Mouse (Mus musculus): Measurements from ENCODE around the gene Ccng1.
A peak's percentile ranks its signal among the peaks of the same experiment; 100 is the strongest.

The Ccng1 gene

DNA sequence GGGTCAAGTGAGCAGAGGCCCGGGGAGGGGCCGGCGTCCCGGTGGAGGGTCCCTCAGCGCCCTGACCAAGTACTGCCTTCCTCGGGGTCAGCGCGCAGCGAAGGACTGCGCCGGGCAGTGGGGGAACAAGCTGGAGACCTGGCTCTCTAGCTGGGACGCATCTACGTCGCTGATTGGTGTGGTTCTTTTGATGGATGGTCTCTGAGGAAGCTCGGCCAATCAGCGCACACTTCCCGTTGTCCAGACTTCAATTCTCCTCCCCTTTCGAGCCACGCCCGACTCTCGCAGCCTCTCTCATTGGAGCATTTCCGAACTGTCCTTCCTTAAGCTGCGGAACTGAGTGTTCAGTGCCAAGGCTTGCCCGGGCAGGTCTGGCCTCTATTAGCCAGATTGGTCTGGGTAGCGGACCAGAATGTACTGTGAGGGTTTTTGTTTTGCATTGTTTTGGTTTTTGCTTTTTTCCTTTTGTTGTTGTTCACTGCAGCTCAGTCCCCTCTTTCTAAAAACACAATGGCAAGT, at the start of gene Ccng1:
Ccng1 (minus strand) TSS at position 203 of the 519 bp plus-strand sequence.
- peak; percentile 95 for DNase-seq (ENCODE audit: low read depth, low spot score)

DNA sequence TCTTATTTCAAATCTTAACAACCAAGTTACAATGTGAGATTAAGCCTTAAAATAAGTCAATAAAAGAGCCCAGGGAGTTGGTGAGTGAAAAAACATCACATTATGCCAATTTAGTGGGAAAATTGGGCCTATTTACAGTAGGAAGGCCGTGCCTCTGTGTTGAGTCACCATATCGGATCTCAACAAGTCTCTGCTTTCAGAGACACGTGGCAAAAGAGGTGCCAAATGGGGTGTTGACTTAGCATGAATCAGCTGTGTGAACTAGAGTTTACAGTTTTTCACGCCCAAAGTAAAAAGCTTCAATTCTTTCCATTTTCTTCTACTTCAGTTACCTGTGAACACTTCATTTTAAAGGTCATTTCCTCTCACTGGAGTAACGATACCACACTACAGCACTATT, 35.2 kb upstream of the Ccng1 start:
- DNase-seq (ENCODE audit: low read depth, low spot score): no peak

DNA sequence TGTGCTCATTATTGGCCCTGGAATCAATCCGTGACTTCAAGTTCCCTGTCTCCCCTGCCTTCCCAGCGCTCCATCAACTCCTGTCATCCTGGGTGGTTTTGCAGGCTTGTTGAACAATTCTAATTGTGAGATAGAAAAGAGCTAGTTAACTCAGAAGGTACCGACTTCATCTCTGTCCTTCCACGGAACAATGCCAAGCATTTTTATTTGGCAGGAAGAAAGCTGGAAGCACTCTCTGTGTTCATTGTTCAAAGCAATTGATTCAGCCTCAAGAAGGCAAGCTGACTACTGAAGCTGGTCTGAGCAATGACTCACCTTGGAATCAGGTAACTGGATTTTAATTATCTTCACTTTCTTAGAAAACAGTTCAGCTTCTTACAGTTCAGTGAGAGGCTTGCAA, 34.6 kb upstream of the Ccng1 start:
- DNase-seq (ENCODE audit: low read depth, low spot score): no peak

DNA sequence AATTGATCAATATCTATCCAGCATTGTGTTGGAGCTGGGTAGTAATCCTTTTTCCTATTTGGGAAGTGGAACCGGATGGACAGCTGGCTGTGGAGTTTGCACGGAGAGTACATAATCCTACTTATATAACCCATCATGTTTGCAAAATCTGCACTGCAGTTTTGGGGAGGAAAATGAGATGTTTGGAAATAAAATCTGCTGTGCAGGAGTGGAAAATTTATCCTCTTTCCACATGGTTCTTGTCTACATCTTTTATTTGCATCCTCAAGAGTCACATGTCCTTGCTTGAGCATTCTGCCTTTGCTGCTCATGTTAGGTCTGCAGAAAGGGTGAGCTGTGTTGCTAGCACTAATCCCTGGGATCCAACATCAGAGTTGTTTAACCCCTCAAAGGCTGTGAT, 31.8 kb upstream of the Ccng1 start:
- no peak for DNase-seq (ENCODE audit: low read depth, low spot score)

DNA sequence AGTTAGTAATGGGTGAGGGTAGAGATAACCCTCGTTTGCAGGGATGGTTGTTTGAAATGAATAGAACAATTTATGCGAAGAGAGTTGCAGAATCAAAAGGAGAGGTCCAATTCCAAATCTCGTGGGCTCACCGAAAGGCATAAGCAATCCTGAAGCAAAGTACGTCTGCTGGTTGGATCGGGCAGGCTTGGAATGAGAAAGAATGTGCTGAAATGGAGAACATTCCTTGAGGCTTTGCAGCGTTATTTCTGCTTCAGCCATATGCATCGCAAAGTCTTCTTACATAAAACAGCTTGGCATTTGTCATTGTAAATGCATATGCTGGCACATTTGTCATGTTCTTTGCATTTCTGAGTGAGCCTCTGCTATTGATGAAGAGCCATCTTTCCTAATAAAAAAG, 29.2 kb upstream of the Ccng1 start:
- DNase-seq (ENCODE audit: low read depth, low spot score): no peak

DNA sequence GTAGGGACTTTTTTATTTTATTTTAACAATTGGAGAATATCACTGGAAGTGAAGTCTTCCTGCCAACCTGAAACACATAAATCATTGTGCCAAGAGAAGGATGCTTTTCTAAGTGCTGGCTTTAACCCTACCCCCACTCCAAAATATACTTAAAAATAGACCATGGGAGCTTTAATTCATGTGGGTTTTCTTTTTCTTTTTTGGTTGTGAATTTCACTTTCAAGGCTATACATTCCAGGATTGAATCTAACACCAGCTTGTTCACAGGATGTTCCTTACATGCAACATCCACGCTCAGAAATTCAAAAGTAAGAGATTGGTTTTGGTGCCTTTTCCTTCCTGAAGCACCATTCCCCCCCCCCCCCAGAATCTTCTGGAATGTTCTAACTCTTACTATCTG, 28.2 kb upstream of the Ccng1 start:
- no peak for DNase-seq (ENCODE audit: low read depth, low spot score)

DNA sequence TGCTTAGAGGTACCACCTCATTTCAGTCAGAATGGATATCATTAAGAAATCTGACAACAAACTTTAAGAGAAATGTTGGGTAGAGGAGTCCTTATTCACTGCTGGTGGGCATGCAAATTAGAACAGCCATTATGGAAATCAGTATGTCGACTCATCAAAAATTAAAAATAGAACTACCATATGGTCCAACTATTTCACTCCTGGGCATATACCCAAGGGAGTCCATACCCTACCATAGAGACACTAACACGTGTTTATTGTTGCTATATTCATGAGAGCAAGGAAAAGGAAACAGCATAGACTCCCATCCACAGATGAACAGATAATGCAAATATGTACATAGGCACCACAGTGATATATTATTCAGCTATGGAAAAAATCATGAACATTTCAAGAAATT, 26.7 kb upstream of the Ccng1 start:
- DNase-seq (ENCODE audit: low read depth, low spot score): no peak

DNA sequence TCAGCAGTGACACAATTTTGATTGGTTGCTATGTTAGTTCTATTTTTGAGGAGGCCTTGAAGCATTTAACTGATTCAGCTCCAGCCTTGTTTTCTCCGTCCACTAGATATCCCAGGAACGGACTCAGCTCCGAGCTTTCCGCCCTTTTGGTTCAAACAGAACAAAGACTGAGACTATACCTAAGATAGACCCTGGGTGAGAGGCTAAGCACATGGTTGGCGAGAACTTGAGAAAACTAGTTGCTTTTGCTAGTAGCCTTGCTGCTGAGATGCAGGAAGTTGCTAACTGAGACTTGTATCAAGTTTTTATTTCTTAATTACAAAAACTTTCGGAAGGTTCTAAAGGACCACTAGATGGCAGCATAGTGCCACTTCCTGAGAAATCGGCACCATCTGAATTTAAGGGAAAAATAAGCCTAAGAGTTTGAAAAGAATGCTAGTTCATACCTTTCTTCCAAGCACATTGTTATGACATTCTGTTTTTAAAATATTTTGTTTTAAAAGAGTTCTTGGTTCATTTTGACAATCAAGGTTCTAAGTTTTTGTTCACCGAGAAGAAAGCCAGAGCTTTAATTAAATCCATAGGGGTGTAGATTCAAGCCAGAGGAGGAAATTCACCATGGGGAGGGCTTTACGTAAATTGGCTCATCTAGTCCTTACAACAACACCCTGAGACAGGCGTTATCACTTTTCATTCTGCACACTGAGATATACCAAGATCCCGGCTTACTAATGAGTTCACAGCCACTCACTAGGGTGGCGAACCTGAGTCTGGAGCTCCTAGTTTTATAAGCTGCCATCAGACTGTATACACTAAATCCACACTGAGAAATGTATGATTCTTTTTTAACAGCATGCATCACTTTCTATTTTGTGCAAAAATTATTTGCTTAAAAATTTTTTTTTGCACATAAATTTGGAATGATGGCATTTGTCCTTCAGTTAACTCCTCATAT, 20.5 kb upstream of the Ccng1 start:
- DNase-seq (ENCODE audit: low read depth, low spot score): peak; percentile 62

DNA sequence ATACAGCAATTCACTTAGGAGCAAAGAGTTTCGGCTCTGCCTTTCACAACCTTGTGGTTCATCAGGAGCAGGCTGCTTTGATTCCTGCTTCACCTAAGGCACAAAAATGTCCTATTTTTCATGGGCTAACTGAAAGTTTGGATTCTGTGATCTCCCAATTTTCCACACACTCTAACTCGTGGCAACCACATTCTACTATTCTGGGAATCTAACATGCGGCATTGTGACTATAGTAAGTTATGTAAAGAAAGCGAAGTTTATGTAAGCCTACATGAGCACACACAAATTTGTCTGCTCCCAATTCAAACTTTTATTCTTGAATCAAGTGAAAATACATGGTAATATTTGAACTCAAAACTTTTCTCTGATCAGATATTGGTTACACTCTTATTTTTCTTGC, 9.6 kb upstream of the Ccng1 start:
- no peak for DNase-seq (ENCODE audit: low read depth, low spot score)

DNA sequence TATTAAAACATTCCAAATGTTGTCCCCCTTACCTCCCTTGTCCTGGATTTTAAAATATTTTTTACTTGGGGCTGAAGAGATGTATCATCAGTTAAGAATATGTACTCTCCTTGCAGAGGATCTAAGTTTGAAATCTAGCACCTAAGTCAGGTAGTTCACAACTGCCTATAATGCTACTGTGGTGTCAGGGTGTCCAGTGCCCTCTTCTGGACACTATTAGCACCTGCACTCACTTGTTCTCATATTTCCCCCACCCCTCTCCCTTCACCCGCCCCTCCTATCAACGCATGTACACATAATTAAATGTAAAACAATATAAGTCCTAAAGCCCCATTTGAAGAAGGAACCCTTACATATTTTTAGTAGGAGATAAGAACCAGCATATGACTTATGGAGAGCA, 8.3 kb upstream of the Ccng1 start:
- DNase-seq (ENCODE audit: low read depth, low spot score): peak; percentile 20

DNA sequence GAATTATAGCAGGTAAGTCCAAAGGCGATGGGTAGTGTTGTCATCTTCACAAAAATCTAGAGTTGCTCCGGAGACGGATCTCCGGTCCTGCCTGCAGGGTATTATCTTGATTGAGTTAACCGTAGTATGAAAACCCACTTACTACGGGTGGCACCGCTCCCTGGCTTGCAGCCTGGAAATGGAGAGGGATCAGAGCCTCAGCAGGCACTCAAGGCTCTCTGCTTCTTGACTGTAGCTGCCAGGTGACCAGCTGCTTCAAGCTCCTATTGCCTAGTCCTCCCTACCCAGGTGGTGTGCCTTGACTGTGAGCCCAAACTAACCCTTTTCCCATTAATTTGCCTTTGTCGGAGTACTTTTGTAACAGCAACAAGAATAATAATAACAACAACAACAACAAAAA, 4.8 kb upstream of the Ccng1 start:
- DNase-seq (ENCODE audit: low read depth, low spot score): no peak

DNA sequence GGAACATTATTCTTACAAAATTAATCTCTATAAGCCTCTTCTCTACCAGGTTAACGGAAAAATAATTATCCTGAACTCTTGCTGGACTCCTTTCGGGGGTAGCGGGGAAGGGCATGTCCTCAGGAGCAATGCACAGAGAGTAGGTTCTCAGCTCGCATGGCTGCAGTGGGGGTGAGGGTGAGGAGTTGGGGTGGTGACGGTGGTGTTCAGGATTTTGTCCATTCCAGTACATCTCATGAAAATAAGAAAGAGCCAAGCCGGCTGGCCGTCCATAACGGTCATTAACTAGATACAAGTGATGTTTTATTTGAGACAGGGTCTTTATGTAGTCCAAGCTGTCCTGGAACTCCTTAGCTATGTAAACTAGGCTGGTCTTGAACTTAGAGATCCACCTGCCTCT, 857 bp upstream of the Ccng1 start:
- no peak for DNase-seq (ENCODE audit: low read depth, low spot score)

DNA sequence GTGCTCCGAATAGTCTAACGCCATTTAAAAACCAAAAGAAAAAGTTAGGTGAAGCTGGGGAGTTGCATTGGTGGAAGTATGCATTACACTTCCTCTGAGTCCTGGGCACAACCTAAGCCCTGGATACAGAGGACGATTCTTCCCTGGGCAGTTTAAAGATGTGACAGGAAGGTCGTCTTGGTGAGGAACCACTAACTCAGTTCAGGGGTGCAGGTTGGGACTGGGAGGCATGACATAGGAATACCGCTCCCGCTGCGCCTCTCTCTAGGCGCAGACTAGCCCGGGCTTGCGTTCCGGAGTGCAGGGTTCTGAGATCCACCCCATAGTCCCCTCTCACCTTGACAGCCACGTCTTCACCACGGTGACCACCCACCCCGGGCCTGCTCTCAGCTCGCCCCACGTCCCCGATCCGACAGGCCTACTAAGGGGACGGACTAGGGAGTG, 425 bp downstream of the Ccng1 start:
- peak; percentile 20 for DNase-seq (ENCODE audit: low read depth, low spot score)

DNA sequence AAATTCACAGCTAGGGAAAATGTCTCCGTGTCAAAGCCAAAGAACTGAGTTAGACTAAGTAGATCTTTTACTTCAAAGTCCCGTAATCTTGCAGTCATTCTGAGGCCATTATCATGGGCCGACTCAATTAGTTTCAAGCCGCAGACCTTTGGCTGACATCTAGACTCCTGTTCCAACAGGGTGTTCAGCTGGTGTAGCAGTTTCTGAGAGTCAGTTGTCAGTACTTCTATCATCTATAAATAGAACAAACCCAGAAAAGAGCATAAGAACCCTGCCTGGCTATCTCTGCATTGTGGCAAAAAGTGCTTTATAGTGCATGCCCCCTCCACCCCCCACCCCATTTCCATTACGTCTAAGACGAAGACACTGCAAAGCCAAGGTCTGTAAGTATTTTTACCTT, 1.3 kb downstream of the Ccng1 start:
- DNase-seq (ENCODE audit: low read depth, low spot score): no peak

DNA sequence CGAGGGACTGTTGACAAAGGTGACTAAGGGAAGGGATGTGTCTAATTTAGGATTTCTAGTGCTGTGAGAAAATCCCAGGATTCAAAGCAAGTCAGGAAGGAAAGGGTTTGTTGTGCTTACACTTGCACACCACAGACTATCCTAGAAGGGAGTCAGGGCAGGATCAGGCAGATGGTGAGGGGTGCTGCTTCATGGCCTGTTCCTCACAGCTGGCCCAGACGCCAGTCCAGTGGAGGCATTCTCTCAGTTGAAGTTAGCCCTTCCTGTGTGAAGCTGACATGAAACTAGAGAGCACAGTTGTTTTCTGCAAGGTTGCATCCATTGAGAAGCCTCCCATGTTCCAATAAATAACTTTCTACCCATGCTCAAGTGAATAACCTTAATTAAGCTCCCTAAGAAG, 7.4 kb downstream of the Ccng1 start:
- DNase-seq (ENCODE audit: low read depth, low spot score): no peak

DNA sequence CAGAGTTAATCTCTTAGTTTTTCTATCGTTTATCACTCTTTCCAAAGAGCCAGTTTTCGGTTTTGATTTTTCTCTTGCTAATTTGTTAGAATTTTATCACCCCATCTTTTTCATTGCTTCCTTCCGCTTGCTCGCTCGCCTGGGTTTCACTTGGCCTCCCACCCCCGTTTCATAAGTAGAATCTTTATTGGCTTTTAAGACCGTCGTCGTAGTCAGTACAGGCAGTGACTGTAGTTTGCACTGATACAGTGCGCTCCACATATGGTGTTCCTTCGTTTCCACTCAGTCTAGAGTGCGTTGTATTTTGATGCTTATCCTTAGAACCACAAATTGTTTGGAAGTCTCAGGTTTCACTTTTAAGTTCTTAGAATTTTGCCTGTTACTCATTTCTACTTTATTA, 8.8 kb downstream of the Ccng1 start:
- DNase-seq (ENCODE audit: low read depth, low spot score): no peak

DNA sequence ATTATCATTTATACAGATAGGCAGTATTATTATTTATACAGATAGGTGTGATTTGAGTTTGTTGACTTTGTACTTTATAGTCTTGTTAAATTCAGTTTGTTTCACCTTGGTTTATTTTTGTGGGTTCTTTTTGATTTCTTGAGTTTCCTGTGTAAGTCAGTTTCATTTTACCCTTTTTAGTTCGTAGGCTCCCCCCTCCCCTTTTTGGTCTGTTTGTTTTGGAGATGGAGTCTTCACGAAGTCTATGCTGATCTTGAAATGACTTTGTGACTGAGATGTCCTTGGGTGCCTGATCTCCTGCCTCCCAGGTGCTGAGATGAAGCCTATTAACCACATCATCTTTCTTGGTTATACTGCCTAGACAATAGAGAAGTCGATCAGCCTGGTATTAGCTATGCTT, 10.8 kb downstream of the Ccng1 start:
- no peak for DNase-seq (ENCODE audit: low read depth, low spot score)

DNA sequence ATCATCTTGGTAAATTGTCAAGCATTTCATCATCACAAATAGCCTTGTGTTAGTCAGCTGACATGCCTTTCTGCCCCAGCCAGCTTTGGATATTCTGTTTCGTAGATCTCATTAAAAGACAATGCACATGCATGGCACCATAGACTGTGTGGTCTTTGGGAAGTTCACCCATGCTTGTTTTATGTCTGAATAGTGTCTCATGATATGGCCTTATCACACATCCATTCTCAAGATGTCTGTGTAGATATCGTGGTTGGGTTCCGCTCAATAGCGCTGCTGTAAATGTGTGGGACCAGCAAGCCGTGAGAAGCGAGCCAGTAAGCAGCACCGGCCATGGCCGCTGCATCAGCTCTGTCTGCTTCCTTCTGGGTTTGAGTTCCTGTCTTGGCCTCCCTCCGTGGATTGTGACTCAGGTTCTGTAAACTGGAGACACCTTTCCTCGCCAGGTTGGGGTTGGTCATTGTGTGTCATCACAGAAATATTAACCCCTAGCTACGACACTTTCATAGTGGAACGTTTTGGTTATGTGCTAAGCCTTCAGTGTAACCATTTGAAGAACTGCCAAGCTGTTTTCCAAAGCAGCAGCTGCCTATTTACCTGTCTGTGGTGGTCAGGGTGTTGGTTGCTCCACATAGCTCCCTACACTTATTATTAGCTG, 13.4 kb downstream of the Ccng1 start:
- no peak for DNase-seq (ENCODE audit: low read depth, low spot score)

DNA sequence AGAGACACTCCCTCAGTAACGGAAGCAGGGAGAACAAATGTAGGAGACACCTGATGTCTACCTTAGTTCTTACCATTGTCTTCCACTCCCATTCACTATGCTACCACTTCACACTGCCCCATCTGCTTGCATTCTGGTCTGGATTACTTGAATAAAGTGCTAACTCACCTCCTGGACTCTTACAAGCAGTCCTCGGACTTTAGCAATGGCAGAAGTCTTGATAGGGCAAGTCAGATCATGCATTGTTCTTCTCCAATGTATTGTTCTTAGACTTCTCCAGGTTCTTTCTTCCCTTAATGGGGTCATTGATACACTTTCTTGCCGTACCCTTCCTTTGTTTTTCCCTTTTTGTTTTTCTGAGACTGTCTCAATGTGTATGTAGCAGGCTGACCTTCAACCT, 17.7 kb downstream of the Ccng1 start:
- no peak for DNase-seq (ENCODE audit: low read depth, low spot score)

DNA sequence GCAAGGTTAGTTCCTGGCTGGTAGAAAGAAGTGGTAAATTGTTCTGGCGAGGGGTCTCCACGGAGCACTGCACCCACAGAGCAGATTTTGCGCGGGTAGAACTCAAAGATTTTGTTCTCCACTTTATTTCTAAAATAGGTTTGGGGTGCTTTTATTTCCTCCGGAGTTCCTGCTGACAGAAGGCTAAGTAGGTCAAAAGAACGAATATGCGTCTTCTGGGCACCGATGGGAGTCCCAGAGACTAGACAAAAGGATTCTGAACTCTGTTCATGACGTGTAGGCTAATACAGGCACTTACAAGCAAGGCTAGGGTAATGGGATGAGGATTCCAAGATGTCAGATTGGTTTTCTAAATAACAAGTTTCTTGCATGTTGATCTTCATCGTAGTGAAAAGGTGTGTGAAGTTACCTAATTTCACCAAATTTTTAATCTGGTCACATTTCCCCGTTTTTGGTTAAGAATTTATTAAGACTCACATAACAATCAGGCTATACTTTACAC, 20.8 kb downstream of the Ccng1 start:
- DNase-seq (ENCODE audit: low read depth, low spot score): peak; percentile 11

DNA sequence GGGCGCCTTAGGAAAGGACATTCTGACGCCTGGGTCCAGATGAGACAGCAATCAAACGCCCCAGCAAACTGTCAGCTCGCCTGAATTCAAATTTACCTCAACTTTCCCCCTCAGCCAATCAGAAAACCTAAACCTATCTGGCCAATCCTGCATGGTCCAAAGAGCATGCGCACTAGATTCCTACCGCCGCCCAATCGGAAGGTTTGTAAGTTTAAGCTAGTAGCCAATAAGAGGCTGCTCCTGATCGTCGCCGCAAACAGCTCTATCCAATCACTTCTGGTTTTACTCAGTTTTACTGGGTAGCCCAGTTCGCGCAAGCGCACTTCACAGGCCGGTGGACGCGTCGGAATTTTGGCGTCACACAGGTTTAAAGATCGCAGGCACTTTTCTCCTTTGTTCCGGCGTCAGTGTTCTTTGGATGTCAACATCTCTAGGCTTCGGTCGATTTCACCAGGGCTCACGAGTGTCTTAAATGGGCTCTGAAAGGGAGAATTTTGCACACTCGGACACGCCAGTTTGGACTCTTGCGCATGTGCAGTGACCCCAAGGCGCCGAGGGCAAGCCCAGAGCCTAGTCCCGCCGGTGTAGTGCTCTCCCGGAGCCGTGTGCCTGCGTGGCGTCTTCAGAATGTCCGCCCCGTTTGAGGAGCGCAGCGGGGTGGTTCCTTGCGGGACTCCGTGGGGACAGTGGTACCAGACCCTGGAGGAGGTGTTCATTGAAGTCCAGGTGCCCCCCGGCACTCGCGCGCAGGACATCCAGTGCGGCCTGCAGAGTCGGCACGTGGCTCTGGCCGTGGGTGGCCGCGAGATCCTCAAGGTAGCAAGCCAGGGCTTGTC, 21.6 kb downstream of the Ccng1 start, which contains the start of the genes Hmmr and Nudcd2:
Hmmr (minus strand) TSS at position 84 of the 836 bp plus-strand sequence.
Nudcd2 (plus strand) TSS at position 329 of the 836 bp plus-strand sequence.
- DNase-seq (ENCODE audit: low read depth, low spot score): peak; percentile 98

DNA sequence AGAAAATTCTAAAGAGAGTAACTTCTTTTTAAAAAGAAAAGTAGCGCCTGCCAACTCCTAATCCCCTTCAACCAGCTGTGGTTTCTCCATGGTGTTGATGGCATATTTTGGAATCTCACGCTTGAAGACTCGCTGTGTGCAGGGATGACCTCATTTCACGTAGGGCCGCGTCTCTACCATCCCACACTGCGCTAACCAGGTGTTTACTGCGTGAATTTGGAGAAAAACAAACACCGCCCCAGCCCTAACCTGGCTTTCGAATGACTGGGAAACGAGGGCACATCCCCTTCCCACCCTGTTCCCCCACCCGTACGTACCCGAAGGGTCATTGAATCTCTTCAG, 22.1 kb downstream of the Ccng1 start:
- DNase-seq (ENCODE audit: low read depth, low spot score): no peak
